Mouse (Mus musculus) liver, embryonic 14.5 days (tissue): ENCODE results near the gene Fmnl2. TPM values are rescaled to one million over a fixed set of nuclear protein-coding genes. Genes with fewer than 3 reads are reported as not detected.

Source experiments
- ATAC-seq: fragments of 200-750 bp; cut with Nextera tagmentation; 2 replicates; pipeline ENCODE4 v1.8.0; 2017; ENCODE audit warnings: moderate number of reproducible peaks, mild to moderate bottlenecking, moderate library complexity; ENCODE audit not compliant: insufficient read depth
- DNase-seq, 3 experiments: peaks; one replicate each; pipeline ENCODE4 v3.0.0-alpha.2; 2012 to 2013; ENCODE audit warnings: low read depth in 3 of 3, low spot score in 3 of 3
- H3K27ac ChIP-seq: fragments of 300-500 bp; sonication (generic); 2 replicates; pipeline ENCODE4 v1.5.1; 2014; ENCODE audit warnings: moderate library complexity, mild to moderate bottlenecking, control low read depth, inconsistent platforms
- H3K27me3 ChIP-seq: fragments of 300-500 bp; sonication (generic); 2 replicates; pipeline ENCODE4 v1.6.1; 2014; ENCODE audit warnings: mild to moderate bottlenecking, low read length, moderate library complexity; ENCODE audit not compliant: control insufficient read depth, insufficient read depth
- H3K36me3 ChIP-seq: fragments of 300-500 bp; sonication (generic); replicated peaks from 2 replicates; pipeline ENCODE4 v1.6.1; 2014; ENCODE audit warnings: low read depth; ENCODE audit not compliant: control insufficient read depth, insufficient read depth
- H3K4me1 ChIP-seq, 2 experiments: fragments of 200-500 bp in 1 of 2; fragments of 300-500 bp in 1 of 2; sonication (generic) in 1 of 2; replicated peaks; 2 replicates each; pipeline ENCODE4 v1.6.1; 2012 to 2014; ENCODE audit warnings: antibody characterized with exemption in 1 of 2, inconsistent platforms in 1 of 2, low read length in 1 of 2; ENCODE audit not compliant: control insufficient read depth in 2 of 2, insufficient read depth in 2 of 2
- H3K4me2 ChIP-seq: fragments of 300-500 bp; sonication (generic); 2 replicates; pipeline ENCODE4 v1.6.1; 2014; ENCODE audit warnings: low read depth, mild to moderate bottlenecking, control low read depth, moderate library complexity
- H3K4me3 ChIP-seq, 2 experiments: fragments of 200-500 bp in 1 of 2; fragments of 300-500 bp in 1 of 2; sonication (generic) in 1 of 2; 2 replicates each; pipeline ENCODE4 v1.5.1; 2012 to 2014; ENCODE audit warnings: low read depth in 2 of 2, low read length in 2 of 2, mild to moderate bottlenecking in 2 of 2, control low read depth in 1 of 2, inconsistent platforms in 1 of 2, moderate library complexity in 1 of 2; ENCODE audit not compliant: insufficient read depth in 1 of 2
- H3K9ac ChIP-seq: fragments of 300-500 bp; sonication (generic); replicated peaks from 2 replicates; pipeline ENCODE4 v1.6.1; 2014; ENCODE audit warnings: mild to moderate bottlenecking, control low read depth, moderate library complexity
- H3K9me3 ChIP-seq: fragments of 300-500 bp; sonication (generic); 2 replicates; pipeline ENCODE4 v1.6.1; 2016; ENCODE audit warnings: low read length, mixed read lengths; ENCODE audit not compliant: control insufficient read depth
- CTCF ChIP-seq: IDR thresholded peaks from 2 replicates; pipeline ENCODE4 v1.5.1; 2016; ENCODE audit warnings: antibody characterized with exemption, low read depth, control low read depth
- EP300 ChIP-seq: IDR thresholded peaks from 2 replicates; pipeline ENCODE4 v1.6.1; 2016; ENCODE audit warnings: antibody characterized with exemption, low read depth
- WGBS: fragments of 180-500 bp; shearing (Covaris S2); extraction: QIAGEN DNeasy Blood & Tissue Kit; methylation state at CpG from one replicate; pipeline ENCODE4 v1.1.7; 2014; ENCODE audit not compliant: insufficient replicate concordance; 5-methylcytosine and 5-hydroxymethylcytosine counted together
- polyA plus RNA-seq, 2 experiments: library from polyadenylated mRNA; depleted of rRNA in 1 of 2; stranded (reverse) in 1 of 2; unstranded in 1 of 2; fragments of >200 nt; fragmentation: Nextera tagmentation in 1 of 2; extraction: Ambion mirVana in 1 of 2; gene quantifications; 2 replicates each; pipeline versions ENCODE4 v1.2.1 to v1.2.3; 2012 to 2014

Gene Fmnl2
- polyA plus RNA-seq, 2 experiments: 0.39 to 0.79 TPM

GRCm38 (mm10) chr2:52963439-52963838 is 105.8 kb downstream of the Fmnl2 start:
- WGBS: 38% methylated on average over 1 of the region's 1 CpGs
- ATAC-seq (no peak), DNase-seq (no peak)
- Histone ChIP-seq H3K4me3 (no peak overlapping the region), H3K27me3 (no peaks in the 10 kb centered on the region), H3K4me2 (no peak overlapping the region), H3K27ac (no peak overlapping the region), H3K9me3 (no peaks in the 10 kb centered on the region), H3K36me3 (no peaks in the 10 kb centered on the region), H3K9ac (no peak overlapping the region), H3K4me1 (no peaks in the 10 kb centered on the region)
- no peak for TF ChIP-seq CTCF

GRCm38 (mm10) chr2:52964386-52964928 is 106.8 kb downstream of the Fmnl2 start:
- Histone ChIP-seq H3K4me1 (no peaks in the 10 kb centered on the region), H3K4me3 (no peak overlapping the region), H3K27ac (no peak overlapping the region), H3K4me2 (no peak overlapping the region), H3K36me3 (no peaks in the 10 kb centered on the region), H3K9ac (no peak overlapping the region), H3K9me3 (no peaks in the 10 kb centered on the region), H3K27me3 (no peaks in the 10 kb centered on the region)
- TF ChIP-seq CTCF (no peak), EP300 (no peak)
- ATAC-seq: no peak
- DNase-seq: no peak
- WGBS: 47% methylated on average over 7 of the region's 7 CpGs

DNA sequence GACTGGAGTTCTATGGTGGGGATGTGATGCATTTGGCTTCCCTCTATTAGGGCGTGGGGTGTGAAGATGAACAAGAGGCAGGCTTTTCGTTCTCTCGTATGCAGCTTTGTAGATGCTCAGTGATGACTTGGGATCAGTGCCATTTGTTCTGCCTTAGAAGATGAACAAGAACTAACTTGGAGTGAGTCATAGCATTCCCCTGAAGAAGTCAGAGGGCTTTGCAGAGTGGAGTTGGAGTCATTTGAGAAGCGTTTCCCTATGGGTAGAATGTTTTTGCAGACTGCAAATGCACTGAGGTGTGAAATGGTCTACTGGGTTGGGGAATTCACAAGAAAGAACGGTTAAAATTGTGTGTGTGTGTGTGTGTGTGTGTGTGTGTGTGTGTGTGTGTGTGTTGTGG is 108.6 kb downstream of the Fmnl2 start:
- Histone ChIP-seq H3K9ac (no peak overlapping the region), H3K36me3 (no peaks in the 10 kb centered on the region), H3K9me3 (no peaks in the 10 kb centered on the region), H3K27ac (no peak overlapping the region), H3K4me3 (no peak overlapping the region), H3K4me2 (no peak overlapping the region), H3K4me1 (no peaks in the 10 kb centered on the region), H3K27me3 (no peaks in the 10 kb centered on the region)
- ATAC-seq (no peak), DNase-seq (no peak)
- 66% methylated on average over 5 of the region's 5 CpGs for WGBS
- no peak for TF ChIP-seq CTCF
- TF ChIP-seq EP300: no peak

- Histone ChIP-seq H3K4me2 (no peak overlapping the region), H3K4me1 (no peaks in the 10 kb centered on the region), H3K36me3 (no peaks in the 10 kb centered on the region), H3K4me3 (no peak overlapping the region), H3K27ac (no peak overlapping the region), H3K9ac (no peak overlapping the region), H3K27me3 (no peaks in the 10 kb centered on the region), H3K9me3 (no peaks in the 10 kb centered on the region)
- no peak for ATAC-seq
- 67% methylated on average over 12 of the region's 12 CpGs for WGBS
- no peak for TF ChIP-seq EP300
- DNase-seq: no peak
These were observed 109.3 kb downstream of the Fmnl2 start for GRCm38 (mm10) chr2:52966820-52967460.

GRCm38 (mm10) chr2:52967461-52967823 is 109.8 kb downstream of the Fmnl2 start:
- ATAC-seq (no peak), DNase-seq (no peak)
- H3K9me3 ChIP-seq: no peaks in the 10 kb centered on the region
- H3K27ac ChIP-seq: no peak overlapping the region
- H3K27me3 ChIP-seq: no peaks in the 10 kb centered on the region
- no peak overlapping the region for H3K4me3 ChIP-seq
- no peak for TF ChIP-seq EP300
- TF ChIP-seq CTCF: no peak
- H3K4me2 ChIP-seq: no peak overlapping the region
- 67% methylated on average over 5 of the region's 5 CpGs for WGBS
- H3K36me3 ChIP-seq: no peaks in the 10 kb centered on the region
- H3K9ac ChIP-seq: no peak overlapping the region
- no peaks in the 10 kb centered on the region for H3K4me1 ChIP-seq
